Mouse (Mus musculus): ENCODE measurements around the gene Ptn. TPM values are rescaled to one million over a fixed set of nuclear protein-coding genes. Genes with fewer than 3 reads are reported as not detected.

The Ptn gene
- polyA plus RNA-seq, 1 experiment = 0.22 TPM

DNA sequence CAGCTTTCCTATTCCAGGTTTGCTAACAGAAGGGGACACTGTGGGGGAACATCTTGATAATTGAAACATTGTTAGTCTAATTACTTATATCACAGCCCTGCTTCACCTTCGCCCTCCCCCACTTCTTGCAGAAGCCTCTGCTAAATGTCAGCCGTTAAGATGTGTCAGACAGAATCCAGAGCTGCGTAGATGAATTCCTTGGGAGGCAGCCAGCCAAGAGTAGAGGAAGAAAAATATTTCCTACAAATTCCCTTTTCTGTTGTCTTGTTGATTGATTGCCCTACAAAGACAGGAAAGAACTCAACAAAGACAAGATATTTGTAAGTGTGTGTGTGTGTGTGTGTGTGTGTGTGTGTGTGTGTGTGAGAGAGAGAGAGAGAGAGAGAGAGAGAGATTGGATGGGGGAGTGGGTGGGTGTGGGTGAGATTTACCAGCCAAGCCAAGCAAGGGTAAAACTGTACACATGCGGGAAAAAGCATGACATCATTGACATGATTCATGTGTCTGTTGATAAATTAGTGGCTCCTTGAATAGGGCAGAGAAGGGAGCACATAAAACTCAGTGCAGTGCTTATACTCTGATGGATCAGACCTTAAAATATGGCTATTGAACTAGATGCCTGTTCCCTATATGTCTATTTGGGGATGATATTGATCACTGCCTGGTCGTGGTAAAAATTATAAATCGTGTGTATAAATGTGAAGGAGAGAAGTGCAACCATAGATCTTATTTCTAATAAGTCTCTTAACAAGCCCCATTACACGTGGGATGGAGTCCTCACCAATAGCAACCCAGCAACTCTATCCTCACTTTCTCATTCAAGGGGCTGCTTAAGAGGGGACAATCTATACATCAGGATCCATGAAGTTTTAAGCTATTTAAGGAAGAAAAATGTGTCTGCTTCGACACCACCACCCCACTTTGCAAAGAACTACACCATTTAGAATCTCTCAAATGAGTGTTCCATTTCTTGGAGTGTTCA, 133.0 kb downstream of the Ptn start:
- H3K27ac ChIP-seq (ENCODE audit: insufficient read depth, low read length) = no peak overlapping the region
- H3K4me3 ChIP-seq (ENCODE audit: extremely low read depth, insufficient read depth, insufficient read length) = no peak overlapping the region

DNA sequence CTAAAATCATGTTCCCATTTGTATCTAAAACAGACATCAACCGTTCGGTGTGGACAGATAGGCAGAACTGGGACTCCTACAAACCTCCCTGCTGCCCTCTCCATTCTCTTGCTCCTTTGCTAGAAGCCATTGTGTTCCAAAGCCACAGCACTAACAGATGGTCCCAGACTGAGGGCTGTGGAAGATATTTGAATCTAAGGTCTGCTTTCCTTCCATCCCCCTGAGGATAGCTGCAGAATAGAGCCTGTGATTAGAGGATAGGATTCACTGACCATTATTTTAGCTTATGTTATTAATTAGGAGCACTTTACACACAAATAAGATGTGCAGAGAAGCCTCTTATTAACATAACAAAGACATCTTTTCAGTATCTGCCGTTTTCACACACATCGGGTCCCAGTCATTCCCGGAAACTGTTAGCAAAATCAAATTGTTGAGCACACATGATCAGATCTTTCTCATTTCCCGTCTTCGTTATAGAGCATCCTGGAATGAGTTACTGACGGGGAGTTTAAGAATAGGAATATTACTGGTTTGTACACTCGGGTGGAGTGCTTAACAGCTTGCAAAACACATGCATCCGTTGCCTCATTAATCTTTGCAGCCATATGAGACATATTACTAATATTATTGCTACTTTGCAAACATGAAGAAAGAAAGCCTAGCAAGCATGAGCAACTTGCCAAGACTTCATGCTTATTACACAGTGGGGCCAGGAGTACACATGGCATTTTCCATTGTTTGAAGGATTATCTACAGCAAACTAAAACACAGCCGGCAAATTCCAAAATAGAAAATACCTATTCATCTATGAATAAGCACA, 137.4 kb downstream of the Ptn start:
- 87% methylated on average over 11 of the region's 11 CpGs for WGBS
- Histone ChIP-seq H3K27me3 (ENCODE audit: control insufficient read depth, insufficient read depth, low read length) (no peaks in the 10 kb centered on the region), H3K36me3 (ENCODE audit: control insufficient read depth, insufficient read depth, low read length) (no peaks in the 10 kb centered on the region), H3K4me1 (ENCODE audit: control insufficient read depth, insufficient read depth, insufficient read length) (no peaks in the 10 kb centered on the region), H3K4me3 (ENCODE audit: extremely low read depth, insufficient read depth, insufficient read length) (no peak overlapping the region), H3K27ac (ENCODE audit: insufficient read depth, low read length) (no peak overlapping the region)
- TF ChIP-seq CTCF (IDR thresholded peaks at IDR 0.05; ENCODE audit: extremely low read depth, insufficient read depth, insufficient read length, insufficient replicate concordance) = no peak
- no peak for TF ChIP-seq POLR2A (IDR thresholded peaks at IDR 0.05; ENCODE audit: low read depth, low read length)
- no peak for DNase-seq (ENCODE audit: low read depth in 1 of 2, low spot score in 2 of 2)

More for the DNA sequence above, 133.0 kb downstream of the Ptn start:
- 72% methylated on average over 8 of the region's 8 CpGs for WGBS
- no peak for DNase-seq (ENCODE audit: low read depth in 1 of 2, low spot score in 2 of 2)
- Histone ChIP-seq H3K4me1 (ENCODE audit: control insufficient read depth, insufficient read depth, insufficient read length) (no peaks in the 10 kb centered on the region; the same call in 1 of the 2 replicates), H3K27me3 (ENCODE audit: control insufficient read depth, insufficient read depth, low read length) (no peaks in the 10 kb centered on the region), H3K36me3 (ENCODE audit: control insufficient read depth, insufficient read depth, low read length) (no peaks in the 10 kb centered on the region)
- TF ChIP-seq CTCF (IDR thresholded peaks at IDR 0.05; ENCODE audit: extremely low read depth, insufficient read depth, insufficient read length, insufficient replicate concordance) = no peak
- no peak for TF ChIP-seq POLR2A (IDR thresholded peaks at IDR 0.05; ENCODE audit: low read depth, low read length)

GRCm38 (mm10) chr6:36671274-36671673, 138.7 kb downstream of the Ptn start:
- no peak overlapping the region for H3K27ac ChIP-seq (ENCODE audit: insufficient read depth, low read length)
- no peaks in the 10 kb centered on the region for H3K36me3 ChIP-seq (ENCODE audit: control insufficient read depth, insufficient read depth, low read length)
- H3K4me1 ChIP-seq (ENCODE audit: control insufficient read depth, insufficient read depth, insufficient read length) = no peaks in the 10 kb centered on the region
- no peak for DNase-seq (ENCODE audit: low read depth in 1 of 2, low spot score in 2 of 2)
- H3K4me3 ChIP-seq (ENCODE audit: extremely low read depth, insufficient read depth, insufficient read length) = no peak overlapping the region
- WGBS = 90% methylated on average over 3 of the region's 3 CpGs
- TF ChIP-seq CTCF (IDR thresholded peaks at IDR 0.05; ENCODE audit: extremely low read depth, insufficient read depth, insufficient read length, insufficient replicate concordance) (no peak), POLR2A (IDR thresholded peaks at IDR 0.05; ENCODE audit: low read depth, low read length) (no peak)
- H3K27me3 ChIP-seq (ENCODE audit: control insufficient read depth, insufficient read depth, low read length) = no peaks in the 10 kb centered on the region

All from spleen, adult 2 months (tissue).